Mouse (Mus musculus) layer of hippocampus, postnatal 36 days (tissue): ENCODE measurements around the gene Sdf4. TPM values are rescaled to one million over a fixed set of nuclear protein-coding genes. Genes with fewer than 3 reads are reported as not detected.
A peak's percentile ranks its signal among the peaks of the same experiment; 100 is the strongest.

Experiments
- DNase-seq, 2 experiments: peaks; one replicate each; pipeline ENCODE4 v3.0.0; 2022
- total RNA-seq, 2 experiments: library from RNA; stranded (reverse); gene quantifications; 2 replicates each; pipeline ENCODE4 v1.2.3; 2021

Gene Sdf4
- total RNA-seq, result 100 to 1,000 TPM; 178 to 190 TPM

DNA sequence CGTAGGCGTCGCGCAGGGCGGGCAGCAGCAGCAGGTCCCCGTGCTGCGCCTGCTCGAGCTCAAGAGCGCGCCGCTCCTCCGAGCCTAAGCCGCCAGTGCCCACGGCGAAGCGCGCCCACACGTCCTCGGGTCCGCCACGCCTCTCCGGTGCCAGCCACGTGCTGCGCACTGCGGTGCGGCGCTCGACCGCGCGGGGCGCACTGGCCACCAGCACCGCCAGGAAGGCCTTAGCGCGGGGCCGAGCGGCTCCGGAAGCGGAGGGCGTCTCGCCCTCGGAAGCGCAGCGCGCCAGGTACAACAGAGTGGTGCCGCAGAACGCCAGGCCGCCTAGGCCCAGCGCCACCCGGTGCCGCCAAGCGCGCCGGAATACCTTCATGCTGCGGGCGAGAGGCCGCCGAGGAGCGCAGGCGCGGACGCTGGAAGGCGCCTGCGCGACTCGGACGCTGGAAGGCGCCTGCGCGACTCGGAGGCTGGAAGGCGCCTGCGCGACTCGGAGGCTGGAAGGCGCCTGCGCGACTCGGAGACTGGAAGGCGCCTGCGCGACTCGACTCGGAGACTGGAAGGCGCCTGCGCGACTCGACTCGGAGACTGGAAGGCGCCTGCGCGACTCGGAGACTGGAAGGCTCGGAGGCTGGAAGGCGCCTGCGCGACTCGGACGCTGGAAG is at the start of gene Sdf4, which contains the start of gene B3galt6:
TSS of gene Sdf4 (plus strand) at position 632 of the 665 bp plus-strand sequence.
TSS of gene B3galt6 (minus strand) at position 409 of the 665 bp plus-strand sequence.
- DNase-seq, result peak; percentile 89 to 90

DNA sequence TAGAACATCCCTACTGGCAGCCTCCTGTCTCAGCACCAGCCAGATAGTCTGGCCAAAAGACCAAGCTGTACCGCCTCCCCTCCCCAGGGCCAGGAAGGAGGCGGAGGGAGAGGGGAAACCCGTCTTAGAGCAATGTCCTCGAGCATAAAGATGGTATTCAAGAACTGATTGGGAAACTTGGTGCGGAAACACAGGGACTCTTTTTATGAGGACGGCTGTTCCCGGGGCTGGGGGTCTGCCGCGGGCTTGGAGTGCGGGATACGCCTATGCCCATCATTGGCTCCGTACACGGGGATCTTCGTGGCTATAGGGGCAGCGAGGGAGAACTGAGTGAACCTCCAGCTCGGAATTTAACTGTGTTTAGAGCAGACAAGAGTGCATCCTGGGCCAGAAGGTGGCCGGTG is 49.6 kb upstream of the Sdf4 start:
- DNase-seq, result peak; percentile 45 to 58

DNA sequence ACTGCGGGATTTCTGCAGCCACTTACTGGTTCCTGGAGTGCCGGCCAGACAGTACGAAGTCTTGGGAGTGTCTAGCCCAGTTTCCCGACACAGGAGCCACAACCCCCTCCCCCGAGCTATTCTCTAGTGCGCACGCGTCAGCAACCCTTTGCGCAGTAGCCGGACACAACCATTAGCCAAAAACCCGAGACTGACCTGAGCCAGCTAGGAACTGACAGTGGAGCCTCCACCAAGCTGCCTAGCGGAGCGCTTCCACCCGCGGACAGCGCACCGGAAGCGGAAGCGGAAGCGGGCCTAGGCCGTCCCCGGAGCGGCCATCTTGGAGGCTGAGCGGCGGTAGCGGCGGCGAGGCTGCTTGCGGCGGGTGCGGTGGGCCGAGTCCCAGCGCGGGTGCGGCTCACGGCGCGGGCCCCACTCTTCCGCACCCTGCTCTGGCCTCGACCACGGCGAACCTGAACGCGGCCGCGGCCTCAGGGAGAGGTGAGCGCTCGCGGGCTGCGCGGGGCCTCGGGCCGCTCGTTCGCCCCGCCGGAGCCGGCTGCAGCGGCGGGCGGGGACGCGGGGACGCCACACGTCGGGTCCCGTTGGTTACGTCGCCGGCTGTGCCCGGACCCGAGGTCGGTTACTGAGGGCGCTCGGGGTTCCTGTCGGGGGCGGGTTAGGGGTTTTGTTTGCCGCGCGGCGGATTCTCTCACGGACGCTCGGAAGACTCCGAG is 49.0 kb upstream of the Sdf4 start, which contains the start of gene Ube2j2:
TSS of gene Ube2j2 (plus strand) at position 298 of the 716 bp plus-strand sequence.
- DNase-seq, result peak; percentile 98

DNA sequence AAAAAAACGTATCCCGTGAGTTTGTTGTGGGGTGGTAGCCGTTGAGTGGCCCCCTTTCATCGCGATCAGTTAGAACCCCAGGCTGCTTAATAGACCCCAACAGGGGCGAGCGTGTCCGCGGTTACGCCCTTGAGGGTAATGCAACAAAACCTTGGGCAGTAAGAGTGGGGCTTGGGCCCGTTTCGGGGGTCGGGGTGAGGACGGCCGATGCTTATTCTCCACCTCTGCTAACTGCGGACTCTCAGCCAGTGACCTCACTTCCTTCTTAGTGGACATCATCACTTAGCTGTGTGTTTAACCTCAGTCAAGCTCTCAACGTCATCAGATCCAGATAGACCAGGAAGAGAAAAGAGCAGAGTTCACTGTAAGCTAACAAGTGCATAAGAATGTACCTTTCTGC is 48.4 kb upstream of the Sdf4 start:
- DNase-seq, result no peak

DNA sequence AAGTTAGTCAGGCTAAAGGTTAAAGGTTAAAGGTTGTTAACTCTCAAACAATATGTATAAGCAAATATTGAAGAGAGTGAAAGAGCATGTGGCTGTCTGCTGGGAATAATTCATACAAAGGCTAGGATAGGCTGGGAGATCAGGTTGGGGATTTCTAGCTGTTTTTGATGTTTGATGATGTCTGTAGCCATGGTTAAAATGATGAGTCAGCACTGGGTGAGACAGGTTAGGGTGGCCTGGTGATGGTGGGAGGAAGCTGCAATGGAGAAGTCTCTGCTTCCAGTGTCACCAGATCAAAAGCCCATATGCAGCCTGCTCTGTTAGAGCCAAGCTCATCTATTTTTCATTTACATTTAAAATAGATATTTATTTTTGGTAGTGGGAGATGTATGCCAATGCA is 45.6 kb upstream of the Sdf4 start:
- DNase-seq, result no peak

DNA sequence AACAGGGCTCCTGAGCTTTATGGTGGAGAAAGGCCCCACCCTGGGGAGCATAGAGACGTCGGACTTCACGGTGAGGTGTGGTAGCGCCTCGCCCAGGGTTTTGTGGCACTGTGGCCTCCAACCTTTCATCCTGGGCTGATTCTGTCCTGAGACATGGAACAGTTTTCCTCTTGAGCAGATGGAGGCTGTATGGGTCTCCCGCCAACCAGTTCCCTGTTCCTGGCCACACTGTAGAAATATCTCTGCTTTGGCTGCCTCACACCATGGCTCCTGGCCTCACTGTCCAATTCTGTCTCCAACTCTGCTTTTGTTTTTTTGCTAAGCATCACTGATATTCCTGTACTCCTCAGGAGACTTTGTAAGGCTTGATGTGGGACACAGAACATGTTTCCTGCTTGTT is 37.2 kb upstream of the Sdf4 start:
- DNase-seq, result no peak

DNA sequence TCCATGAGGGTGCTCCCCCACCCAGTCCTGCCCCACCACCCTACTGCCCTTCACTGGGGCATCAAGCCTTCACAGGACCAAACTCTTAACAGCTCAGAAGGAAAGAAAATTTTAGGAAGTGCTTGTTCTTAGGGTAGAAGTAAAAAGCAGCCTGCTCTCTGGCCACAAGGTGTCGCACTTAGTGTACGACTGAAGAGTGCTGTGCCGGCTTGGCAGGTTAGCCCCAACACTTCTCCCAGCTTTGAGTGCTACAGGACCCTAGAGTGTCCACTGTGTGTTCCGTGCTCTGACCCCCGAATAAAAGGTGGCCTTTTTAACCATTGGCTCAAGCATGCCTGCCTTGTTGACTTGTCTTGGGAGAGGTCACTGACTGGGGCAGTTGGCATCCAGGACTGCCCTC is 33.4 kb upstream of the Sdf4 start:
- peak; percentile 59 to 61 for DNase-seq

DNA sequence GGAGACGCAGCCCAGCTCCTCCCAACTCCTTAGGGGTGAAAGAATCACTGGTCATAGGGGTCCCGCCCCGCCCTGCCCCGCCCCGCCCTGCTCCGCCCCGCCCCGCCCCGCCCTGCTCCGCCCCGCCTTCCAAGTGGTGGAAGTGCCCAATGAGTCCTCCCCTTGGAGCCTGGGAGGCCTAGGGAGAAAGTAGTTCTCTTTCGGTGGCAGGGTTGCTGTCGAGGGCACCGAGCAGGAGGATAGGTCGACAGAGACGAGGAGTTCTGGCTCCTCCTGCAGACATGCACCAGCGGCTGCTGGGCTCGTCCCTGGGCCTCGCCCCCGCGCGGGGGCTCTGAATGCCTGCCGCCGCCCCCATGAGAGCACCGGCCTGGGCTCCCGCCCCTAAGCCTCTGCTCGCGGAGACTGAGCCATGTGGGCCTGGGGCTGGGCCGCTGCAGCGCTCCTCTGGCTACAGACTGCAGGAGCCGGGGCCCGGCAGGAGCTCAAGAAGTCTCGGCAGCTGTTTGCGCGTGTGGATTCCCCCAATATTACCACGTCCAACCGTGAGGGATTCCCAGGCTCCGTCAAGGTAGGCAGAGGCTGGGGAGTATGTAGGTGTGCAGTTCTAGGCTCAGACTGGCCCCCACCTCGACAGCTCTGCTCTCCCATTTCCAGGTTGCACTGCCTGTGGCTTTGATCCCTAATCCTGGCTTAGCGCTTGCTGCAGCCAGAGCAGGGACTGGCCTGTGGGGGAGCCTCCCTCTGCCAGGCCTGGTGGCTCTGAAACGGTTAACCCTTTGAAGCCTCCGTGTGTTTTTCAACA is 30.3 kb upstream of the Sdf4 start, which contains the start of gene C1qtnf12:
TSS of gene C1qtnf12 (plus strand) at position 152 of the 805 bp plus-strand sequence.
- peak in 1 of 2 experiments; percentile 38 for DNase-seq

DNA sequence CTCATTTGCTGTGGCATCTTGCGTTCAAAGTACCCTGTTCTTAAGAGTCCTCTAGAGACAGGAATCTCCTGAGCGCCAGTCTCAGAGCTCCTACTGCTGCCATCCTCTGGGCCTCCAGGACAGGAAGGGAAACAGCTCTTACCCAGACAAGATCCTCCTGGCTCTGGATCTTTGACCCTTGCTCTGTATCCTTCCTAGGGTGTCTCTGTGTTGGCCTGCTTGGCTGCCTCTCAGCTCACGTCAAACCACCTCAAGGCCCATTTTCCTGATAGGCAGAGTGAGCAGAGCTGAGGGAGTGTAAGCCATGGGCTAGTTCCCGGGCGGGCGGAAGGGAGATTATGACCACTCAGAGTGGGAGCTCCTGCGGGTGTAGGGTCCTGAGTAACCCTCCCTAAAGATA is 29.6 kb upstream of the Sdf4 start:
- no peak for DNase-seq

DNA sequence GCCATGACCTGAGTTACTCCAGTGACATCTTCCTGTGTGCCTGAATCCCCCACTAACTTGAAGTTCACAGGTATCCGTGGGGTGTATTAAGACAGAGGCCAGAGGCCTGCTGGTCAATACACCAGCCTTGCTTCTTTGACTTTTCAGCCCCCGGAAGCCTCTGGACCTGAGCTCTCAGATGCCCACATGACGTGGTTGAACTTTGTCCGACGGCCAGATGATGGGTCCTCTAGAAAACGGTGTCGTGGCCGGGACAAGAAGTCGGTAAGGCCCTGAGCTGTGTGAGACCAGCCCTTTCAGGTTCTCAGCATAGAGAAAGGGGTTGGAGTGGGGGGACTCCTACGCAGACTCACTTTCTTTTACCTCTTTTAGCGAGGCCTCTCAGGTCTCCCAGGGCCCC is 28.3 kb upstream of the Sdf4 start:
- DNase-seq, result no peak

DNA sequence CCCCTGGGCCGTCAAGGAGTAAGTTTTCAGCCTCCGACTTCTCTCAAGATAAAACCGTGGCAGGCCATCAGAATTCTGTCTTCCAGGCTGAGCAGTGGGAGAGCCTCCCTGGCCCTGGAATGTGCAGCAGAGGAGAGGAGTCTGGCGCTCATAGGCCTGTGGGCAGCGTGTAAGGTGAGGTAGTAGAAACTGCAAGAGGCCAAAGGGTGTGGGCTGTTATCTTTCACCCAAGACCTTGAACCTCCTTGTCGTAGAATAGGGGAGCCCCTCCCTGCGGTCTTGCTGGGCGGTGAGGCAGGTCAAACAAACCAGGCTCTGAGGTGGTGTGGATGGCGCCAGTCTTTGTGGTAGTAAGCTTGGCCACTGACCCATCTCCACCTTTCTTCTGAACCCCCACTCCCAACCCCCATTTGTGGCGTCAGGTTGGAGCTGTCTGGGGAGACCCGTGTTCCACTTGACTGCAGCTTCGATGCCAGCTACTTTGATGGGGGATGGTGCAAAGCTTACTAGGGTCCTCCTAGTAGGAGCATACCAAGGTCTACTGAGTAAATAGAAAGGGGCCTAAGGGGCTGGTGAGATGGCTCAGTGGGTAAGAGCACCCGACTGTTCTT is 23.5 kb upstream of the Sdf4 start:
- DNase-seq, result no peak

DNA sequence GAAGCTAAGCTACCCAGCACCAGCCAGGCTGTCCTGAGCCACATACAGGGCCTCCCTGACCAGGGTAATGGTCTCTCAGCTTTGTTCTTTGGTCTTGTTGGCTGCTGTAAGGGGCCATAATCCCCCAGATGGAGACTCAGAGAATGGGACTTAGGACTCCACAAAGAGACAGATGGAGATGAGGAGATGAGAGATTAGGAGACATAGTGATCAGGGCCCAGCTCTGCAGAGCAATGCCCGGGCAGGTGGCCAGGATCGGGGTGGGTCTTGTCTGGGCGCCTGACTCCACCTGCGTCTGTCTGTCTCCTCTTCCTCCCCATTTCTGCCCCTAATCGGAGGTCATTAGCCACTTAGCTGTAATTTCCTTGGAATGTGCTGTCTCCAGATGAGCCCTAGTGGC is 22.4 kb upstream of the Sdf4 start:
- DNase-seq, result no peak

DNA sequence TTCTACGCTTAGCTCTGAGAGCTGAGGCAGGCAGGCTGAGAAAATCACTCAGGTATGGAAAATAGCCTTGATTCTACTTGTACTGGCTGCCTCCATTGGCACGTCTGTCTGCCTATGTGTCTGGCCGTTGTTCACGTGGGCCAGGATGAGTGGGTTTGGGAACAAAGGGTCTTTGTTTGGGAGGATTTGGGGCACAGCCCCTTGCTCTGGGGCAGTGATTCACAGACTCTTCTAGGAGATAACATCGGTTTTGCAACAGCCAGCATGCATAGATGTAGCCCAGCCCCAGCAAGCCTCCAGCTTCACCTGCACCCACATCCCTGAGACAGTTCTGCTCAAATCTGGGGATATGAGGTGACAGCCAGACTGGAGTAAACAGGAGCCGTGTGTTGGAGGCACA is 20.0 kb upstream of the Sdf4 start:
- no peak for DNase-seq

DNA sequence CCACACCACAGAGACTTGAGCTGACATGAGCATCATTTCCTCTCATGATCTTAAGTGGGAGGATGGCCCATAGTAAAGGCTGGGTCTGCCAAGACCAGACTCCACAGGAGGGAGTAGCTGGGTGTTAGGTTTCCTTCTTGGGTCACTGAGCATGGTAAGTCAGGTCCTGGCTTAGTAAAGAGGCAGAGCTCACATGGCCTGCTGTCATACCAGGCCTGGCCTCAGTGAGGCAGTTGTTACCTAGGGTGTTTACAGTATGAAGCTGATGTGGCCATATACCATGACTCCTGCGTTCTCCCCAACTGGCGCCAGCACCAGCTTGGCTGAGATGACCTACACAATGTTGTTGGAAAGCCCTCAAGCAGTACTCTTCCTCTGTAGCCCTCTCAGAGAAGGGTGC is 19.4 kb upstream of the Sdf4 start:
- no peak for DNase-seq

DNA sequence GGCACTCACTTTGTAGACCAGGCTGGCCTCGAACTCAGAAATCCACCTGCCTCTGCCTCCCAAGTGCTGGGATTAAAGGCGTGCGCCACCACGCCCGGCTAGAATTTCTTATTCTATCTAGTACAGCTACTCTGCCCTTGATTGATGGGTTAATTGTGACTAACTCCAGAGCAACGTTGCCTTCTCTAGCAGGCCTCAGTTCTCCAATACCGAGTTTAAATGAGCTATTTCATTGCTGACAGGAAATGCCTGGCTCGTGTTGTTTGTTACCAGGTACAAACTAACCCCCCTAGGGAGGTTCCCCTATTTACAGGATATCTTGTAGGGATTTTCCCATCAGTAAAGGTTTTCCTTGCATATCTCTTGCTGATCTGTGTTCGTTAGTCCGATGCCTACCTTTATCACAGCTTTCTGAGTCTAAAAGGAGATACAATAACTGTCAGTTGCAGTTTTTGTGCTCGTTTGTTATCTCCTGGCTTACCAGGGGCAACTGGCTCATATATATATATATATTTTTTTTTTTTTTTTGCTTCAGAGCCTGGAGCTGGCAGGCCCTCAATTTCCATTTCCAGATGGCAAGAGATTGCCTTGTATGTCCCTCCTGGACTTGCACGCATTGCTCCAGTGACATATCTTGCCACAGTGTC is 11.1 kb upstream of the Sdf4 start:
- no peak for DNase-seq

DNA sequence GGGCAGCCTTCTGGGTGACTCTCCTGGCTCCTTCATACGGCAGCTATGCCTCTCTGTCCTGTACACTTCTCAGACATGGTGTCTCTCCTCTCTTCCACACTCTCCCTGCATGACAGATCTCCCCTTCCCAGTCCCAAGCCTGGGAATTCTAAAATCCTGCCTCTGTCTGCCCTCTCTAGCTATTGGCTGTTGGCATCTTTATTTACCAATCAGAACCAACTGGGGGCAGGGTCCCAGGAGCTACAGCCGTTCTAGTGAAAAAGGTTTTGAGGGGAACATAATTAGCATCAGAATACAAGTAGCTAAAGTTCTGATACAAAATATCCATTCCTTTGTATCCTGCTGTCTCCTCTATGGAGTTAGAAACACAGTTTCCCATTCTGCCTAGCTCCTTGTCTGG is 8.9 kb upstream of the Sdf4 start:
- DNase-seq, result no peak

DNA sequence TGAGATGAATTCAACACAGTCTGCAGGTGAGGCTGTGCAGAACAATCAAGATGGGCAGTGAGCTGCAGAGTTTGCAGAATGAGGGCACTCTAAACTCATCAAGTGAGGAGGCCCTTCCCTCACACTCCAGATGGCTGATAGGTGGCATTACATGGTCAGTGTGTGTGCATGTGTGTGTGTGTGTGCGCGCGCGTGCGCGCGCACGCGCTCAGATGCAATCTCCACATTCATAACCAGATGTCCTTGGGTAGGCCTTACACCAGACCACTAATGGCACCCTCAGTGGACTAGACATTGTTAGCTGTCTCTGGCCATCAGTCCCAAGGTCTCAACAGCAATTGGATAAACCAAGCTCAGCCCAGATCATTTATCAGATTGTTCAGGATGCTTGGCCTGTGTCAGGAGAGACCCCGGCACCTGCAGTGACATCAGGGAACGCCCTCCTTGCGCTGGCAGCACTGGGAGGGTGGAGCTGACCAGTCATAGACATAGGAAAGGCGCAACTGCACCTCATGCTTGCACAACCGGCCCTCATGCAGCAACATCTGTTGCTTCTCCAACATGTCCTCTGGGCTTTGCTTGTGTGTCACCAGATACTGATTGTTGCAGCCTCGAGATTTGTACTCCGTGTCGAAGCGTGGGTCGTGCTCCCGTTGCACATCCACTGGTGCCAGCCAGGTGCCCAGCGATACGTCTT is 1.3 kb upstream of the Sdf4 start:
- peak in 1 of 2 experiments; percentile 10 for DNase-seq

DNA sequence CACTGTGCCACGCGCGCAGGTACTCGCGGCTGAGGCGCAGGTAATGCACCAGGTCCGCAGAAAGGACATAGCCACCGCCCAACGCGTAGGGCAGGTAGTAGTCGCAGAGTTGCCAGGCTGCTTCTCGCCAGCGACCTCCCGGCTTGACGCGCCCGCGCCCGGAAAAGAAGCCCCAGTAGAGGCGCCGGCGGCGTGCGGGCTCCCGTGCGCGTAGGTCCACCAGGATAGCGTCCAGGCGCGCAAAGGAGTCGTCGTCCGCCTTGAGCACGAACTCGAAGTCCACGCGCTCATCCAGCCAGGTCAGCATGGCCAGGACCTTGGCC is 803 bp upstream of the Sdf4 start:
- no peak for DNase-seq

DNA sequence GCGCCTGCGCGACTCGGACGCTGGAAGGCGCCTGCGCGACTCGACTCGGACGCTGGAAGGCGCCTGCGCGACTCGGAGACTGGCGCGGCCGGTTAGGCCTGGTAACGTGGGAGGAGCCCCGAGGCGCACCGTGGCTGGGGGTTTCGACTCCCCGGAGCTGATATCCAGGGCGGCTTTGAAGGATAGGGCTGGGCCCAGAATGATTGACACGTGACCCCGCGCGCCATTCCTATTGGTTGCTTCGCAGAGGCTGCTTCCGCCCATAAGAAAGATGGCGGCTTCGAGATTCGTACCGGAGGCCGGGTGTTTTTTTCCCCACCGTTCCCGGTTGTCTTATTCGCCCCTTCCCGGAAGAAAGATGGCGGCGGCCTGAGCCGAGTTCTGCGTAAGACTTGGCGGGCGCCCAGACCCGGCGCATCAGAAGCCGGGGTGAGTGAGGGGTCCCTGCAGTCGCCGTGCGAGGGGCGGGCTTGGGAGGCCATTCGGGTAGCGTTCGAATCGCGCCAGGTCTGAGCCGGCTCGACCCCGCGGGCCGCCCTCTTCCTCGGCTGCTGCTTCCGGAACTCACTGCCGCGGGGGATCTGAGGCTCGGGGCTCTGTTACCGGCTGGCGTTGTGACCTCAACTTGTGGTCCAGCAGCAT is 355 bp downstream of the Sdf4 start:
- DNase-seq, result peak; percentile 95 to 96

DNA sequence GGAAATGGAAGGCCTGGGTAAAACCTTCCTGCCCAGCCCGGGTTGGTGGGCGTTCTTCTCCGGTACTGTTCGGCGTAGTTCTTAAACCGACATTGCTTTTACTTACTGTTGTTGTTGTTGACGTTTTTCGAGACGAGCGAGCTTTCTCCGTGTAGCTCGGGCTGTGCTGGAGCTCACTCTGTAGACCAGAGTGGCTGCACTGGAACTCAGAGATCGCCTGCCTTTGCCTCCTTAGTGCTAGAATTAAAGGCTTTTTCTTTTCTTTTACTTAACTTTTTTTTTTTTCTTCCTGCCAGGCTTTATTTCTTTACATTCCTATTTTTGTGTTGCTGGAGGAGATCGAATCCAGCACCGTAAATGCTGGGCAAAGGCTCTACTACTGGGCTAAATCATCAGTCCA is 934 bp downstream of the Sdf4 start:
- no peak for DNase-seq

DNA sequence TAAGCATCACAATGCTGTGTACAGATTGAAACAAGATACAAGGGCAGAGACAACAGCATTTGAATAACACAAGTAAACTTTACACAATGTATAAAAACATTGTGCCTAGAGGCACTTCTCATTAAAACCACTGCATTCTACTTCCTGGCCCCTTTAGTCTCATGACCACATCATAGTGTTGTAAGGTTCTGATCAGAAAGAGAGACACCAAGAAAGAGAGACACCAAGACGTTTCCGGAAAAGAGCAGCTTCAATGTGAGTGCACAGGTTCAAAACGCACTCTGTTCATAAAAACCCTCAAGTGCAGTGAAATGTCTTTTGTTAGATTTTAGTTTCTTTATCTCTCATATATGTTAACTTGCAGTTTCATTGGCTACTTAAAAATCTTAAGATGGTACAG is 11.4 kb downstream of the Sdf4 start:
- DNase-seq, result no peak
